Mouse (Mus musculus) intestine, embryonic 15.5 days (tissue): ENCODE data around the gene Cfap58. TPM values are rescaled to one million over a fixed set of nuclear protein-coding genes. Genes with fewer than 3 reads are reported as not detected.

ENCODE experiments used
- ATAC-seq: fragments of 200-750 bp; cut with Nextera tagmentation; 2 replicates; pipeline ENCODE4 v1.8.0; 2017; ENCODE audit warnings: moderate TSS enrichment, moderate library complexity
- H3K27ac ChIP-seq: fragments of 300-500 bp; sonication (generic); 2 replicates; pipeline ENCODE4 v1.5.1; 2015; ENCODE audit warnings: mild to moderate bottlenecking, inconsistent platforms
- H3K27me3 ChIP-seq: fragments of 300-500 bp; sonication (generic); replicated peaks from 2 replicates; pipeline ENCODE4 v1.6.1; 2015; ENCODE audit warnings: inconsistent platforms
- H3K36me3 ChIP-seq: fragments of 300-500 bp; sonication (generic); 2 replicates; pipeline ENCODE4 v1.6.1; 2015; ENCODE audit warnings: inconsistent platforms
- H3K4me1 ChIP-seq: fragments of 300-500 bp; sonication (generic); replicated peaks from 2 replicates; pipeline ENCODE4 v1.6.1; 2015; ENCODE audit warnings: inconsistent platforms
- H3K4me2 ChIP-seq: fragments of 300-500 bp; sonication (generic); replicated peaks from 2 replicates; pipeline ENCODE4 v1.6.1; 2015; ENCODE audit warnings: mild to moderate bottlenecking, inconsistent platforms
- H3K4me3 ChIP-seq: fragments of 300-500 bp; sonication (generic); replicated peaks from 2 replicates; pipeline ENCODE4 v1.5.1; 2015; ENCODE audit warnings: inconsistent platforms
- H3K9ac ChIP-seq: fragments of 300-500 bp; sonication (generic); 2 replicates; pipeline ENCODE4 v1.6.1; 2015; ENCODE audit warnings: inconsistent platforms
- H3K9me3 ChIP-seq: fragments of 300-500 bp; sonication (generic); 2 replicates; pipeline ENCODE4 v1.6.1; 2016; ENCODE audit warnings: inconsistent platforms
- WGBS: fragments of 180-500 bp; shearing (Covaris S2); methylation state at CpG from one replicate; pipeline ENCODE4 v1.1.7; 2015; 5-methylcytosine and 5-hydroxymethylcytosine counted together
- polyA plus RNA-seq: library from polyadenylated mRNA; unstranded; fragments of >200 nt; fragmentation: Nextera tagmentation; extraction: Ambion mirVana; gene quantifications from 2 replicates; pipeline ENCODE4 v1.2.1, GENCODE M21; 2015

The Cfap58 gene
- polyA plus RNA-seq, 1 experiment from 2014 or later, result not detected

DNA sequence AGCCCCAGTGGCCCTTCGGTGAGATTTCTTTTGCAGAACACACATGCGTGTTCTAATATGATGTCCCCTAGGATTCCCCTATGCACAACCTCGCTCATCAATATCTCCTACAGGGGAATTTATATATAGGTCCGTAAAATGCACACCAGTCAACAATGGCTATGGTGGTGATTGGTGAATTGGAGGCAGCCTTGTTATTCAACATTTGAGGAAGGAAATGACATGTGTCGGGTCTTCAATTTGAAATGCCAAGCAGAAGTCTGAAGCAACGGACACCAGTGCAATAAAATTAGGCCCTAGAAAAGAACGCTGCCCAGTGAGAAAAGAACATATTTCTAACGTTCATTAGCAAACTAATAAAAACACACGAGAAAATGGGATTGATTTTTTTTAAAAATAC, 537 bp upstream of the Cfap58 start:
- Histone ChIP-seq H3K27ac (no peak overlapping the region), H3K27me3 (peaks cover 6% of the 10 kb centered on the region; the same call in 1 of the 2 replicates), H3K4me1 (peaks cover 7% of the 10 kb centered on the region; the same call in 1 of the 2 replicates), H3K9me3 (no peaks in the 10 kb centered on the region), H3K9ac (no peak overlapping the region), H3K4me3 (no peak overlapping the region; the same call in 1 of the 2 replicates), H3K36me3 (no peaks in the 10 kb centered on the region), H3K4me2 (peak overlapping the region; percentile 79)
- ATAC-seq, result no peak
- 67% methylated on average over 9 of the region's 9 CpGs for WGBS

DNA sequence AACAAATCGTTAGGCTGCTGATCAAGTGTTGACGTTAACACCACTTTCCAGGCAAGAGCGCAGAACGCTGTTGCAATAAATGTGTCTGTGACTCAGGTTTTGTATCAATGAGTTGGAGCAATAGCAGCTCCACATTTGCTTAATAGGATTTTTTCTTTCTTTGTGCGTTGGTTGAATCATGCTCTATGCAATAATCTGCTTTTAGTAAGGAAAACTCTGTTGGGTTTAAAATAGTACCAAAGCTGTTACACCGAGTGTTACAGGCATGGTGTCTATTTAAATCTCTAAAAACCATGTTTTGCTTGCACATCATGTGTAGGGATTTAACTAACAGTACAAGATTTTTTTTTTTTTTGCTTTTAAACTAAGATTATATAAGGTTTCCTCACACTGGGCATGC, 1.9 kb downstream of the Cfap58 start:
- H3K4me3 ChIP-seq, result no peak overlapping the region
- H3K4me2 ChIP-seq, result no peak overlapping the region
- H3K36me3 ChIP-seq, result no peaks in the 10 kb centered on the region
- no peak overlapping the region for H3K9ac ChIP-seq
- no peak for ATAC-seq
- no peaks in the 10 kb centered on the region for H3K9me3 ChIP-seq
- no peak overlapping the region for H3K27ac ChIP-seq
- H3K27me3 ChIP-seq, result peaks cover 6% of the 10 kb centered on the region; the same call in 1 of the 2 replicates
- H3K4me1 ChIP-seq, result 0 out of 2 replicates have a peak, but pooled peaks cover 6% of the 10 kb centered on the region
- 70% methylated on average over 6 of the region's 6 CpGs for WGBS

DNA sequence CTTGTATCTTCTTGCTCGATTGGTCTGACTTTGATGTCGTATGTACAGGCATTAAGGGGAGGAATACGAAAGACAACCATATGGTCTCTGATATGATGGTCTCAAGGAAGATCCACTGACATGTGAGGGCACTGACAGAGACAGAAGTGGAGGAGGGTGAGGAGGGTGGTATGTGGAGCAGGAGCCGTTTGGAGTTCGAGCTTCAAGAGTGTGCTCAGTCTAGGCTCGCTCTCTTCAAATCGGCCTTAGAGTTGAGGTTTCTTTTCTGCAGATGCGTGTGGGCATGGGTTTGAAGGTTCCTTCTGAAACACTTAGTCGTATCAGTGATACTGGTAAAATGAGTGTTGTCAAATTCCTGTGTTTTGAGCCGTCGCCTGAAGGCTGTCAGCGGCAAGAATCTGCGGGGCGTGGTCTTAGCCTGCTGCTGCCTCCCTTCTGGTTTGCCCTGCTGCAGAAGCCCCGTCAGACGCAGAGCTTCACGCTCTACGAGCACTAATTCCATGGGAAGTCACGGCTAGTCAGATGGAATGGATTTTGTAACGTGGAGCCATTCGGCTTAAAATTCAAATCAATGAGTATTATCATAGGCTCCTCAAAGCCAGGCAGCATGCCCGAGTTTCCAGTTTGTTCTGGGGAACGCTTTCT, 9.5 kb downstream of the Cfap58 start:
- WGBS, result 55% methylated on average over 23 of the region's 23 CpGs
- peak overlapping the region; percentile 29 for H3K4me2 ChIP-seq
- no peak for ATAC-seq
- H3K4me3 ChIP-seq, result no peak overlapping the region
- no peaks in the 10 kb centered on the region for H3K9me3 ChIP-seq
- H3K36me3 ChIP-seq, result no peaks in the 10 kb centered on the region
- H3K27me3 ChIP-seq, result no peaks in the 10 kb centered on the region
- no peak overlapping the region for H3K27ac ChIP-seq
- no peaks in the 10 kb centered on the region for H3K4me1 ChIP-seq
- H3K9ac ChIP-seq, result no peak overlapping the region

DNA sequence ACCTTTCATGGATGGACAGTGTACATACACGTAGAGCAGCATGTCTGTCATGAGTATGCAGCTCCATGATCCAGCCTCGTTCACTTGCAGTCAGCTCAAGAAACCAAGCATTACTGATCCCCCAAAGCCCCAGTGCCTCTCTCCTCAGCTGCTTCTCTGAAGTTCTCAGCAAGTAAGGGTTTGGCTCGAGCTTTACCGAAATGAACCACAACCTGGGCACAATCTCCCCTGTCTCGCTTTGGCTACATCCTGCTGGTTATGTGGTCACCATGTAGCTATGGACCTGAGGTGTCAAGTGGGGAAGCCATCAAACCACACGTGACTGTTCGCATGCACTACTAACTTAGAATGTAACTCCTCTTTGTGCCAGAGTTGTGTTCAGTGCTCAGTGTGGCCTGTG, 13.5 kb downstream of the Cfap58 start:
- no peak overlapping the region for H3K4me3 ChIP-seq
- H3K27ac ChIP-seq, result no peak overlapping the region
- H3K9me3 ChIP-seq, result no peaks in the 10 kb centered on the region
- no peaks in the 10 kb centered on the region for H3K36me3 ChIP-seq
- no peak overlapping the region for H3K9ac ChIP-seq
- H3K4me2 ChIP-seq, result no peak overlapping the region
- no peaks in the 10 kb centered on the region for H3K27me3 ChIP-seq
- ATAC-seq, result no peak
- 87% methylated on average over 7 of the region's 7 CpGs for WGBS
- no peaks in the 10 kb centered on the region for H3K4me1 ChIP-seq

DNA sequence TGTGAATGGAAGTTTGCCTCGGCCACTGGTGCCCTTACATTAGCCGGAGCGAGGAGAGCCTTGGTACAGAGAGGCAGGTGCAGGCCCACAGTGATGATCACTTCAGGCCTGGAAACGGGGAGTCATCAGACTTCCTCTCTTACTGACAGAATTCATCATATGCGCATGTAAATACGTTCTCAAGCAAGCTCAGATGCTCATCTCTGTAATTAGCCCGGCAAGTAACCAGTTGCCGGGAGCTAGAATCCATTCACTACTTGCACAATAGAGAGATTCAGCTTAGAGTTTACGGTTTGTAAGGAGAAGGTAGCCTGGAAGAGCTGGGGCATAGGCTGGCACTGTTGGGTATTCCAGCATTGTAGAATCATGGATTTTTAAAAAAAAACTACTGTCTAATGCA, 15.7 kb downstream of the Cfap58 start:
- Histone ChIP-seq H3K27ac (no peak overlapping the region), H3K4me1 (no peaks in the 10 kb centered on the region), H3K27me3 (no peaks in the 10 kb centered on the region), H3K9ac (no peak overlapping the region), H3K4me2 (no peak overlapping the region), H3K36me3 (no peaks in the 10 kb centered on the region), H3K9me3 (no peaks in the 10 kb centered on the region), H3K4me3 (no peak overlapping the region)
- WGBS, result 85% methylated on average over 9 of the region's 9 CpGs
- no peak for ATAC-seq

DNA sequence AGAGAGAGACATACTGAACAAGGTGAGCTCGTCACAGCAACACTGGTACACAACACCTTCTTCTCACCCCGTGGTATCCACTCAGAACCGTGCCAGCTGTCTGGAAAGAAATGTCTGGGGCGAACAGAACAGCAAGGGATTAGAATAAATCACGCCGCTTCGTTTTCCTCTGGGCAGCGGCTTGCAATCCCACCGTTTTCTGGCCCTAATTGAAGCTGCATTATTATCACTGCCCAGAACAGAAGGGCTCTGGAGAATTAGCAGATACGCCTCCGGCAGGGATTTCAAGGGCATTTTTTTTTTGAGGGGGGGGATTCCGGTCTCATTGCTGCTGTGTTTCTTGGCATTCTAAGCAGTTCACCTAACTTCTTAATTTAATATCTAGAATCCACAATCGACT, 20.7 kb downstream of the Cfap58 start:
- no peak for ATAC-seq
- Histone ChIP-seq H3K27ac (no peak overlapping the region), H3K27me3 (no peaks in the 10 kb centered on the region), H3K9ac (no peak overlapping the region), H3K4me2 (no peak overlapping the region), H3K4me3 (no peak overlapping the region), H3K36me3 (no peaks in the 10 kb centered on the region), H3K4me1 (no peaks in the 10 kb centered on the region), H3K9me3 (no peaks in the 10 kb centered on the region)
- 75% methylated on average over 13 of the region's 13 CpGs for WGBS

DNA sequence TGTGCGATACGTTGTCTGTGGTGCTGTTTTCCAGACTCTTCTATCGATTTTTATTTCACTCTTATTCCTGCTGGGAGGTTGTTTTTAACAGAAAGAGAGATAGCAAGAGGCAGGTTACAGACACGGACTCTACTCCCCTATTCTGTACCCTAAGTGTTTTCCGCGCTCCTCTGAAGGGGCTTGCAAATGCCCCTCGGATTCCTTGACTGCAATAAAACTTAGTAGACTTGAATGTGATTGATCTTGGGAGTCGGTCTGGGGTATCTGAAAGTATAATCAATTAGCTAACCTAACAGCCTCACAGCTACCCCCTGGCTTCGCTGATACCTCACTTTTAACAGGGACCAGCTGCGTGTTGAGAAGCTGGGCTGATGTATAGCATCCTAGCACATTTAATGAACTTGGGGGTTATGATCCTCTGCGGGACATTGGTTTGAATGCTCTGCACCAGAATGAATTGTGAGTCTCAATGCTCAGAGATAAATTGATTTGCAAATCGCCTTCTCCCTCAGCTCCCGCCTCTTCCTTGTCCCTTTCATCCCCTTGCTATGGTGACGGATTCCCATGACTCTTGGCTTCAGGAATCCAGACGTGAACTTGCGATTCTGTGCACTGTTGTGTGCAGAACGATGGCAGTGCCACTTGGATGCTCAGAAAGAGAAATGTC, 31.7 kb downstream of the Cfap58 start:
- ATAC-seq, result no peak
- 54% methylated on average over 17 of the region's 17 CpGs for WGBS
- Histone ChIP-seq H3K9ac (no peak overlapping the region), H3K9me3 (no peaks in the 10 kb centered on the region), H3K36me3 (no peaks in the 10 kb centered on the region), H3K4me2 (no peak overlapping the region), H3K4me3 (no peak overlapping the region), H3K27me3 (no peaks in the 10 kb centered on the region), H3K4me1 (no peaks in the 10 kb centered on the region), H3K27ac (no peak overlapping the region)

DNA sequence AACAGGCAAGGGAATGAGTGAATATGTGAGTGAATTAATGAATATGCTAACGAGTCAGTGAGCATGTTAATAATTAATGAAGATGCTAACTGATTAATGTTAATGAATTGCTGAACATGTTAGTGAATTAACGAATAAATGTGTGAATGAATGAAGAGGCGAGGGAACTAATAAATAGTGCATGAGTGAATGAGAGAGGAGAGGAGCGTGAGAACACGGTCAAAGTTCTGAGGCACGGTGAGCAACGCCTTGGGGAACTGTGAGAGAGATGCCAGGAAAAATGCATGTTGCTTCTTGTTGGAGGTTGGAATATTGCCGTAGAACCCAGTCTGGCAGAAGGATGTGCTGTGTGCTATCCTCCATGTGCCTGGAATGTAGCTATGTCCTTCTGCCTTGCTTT, 33.6 kb downstream of the Cfap58 start:
- no peaks in the 10 kb centered on the region for H3K27me3 ChIP-seq
- no peaks in the 10 kb centered on the region for H3K4me1 ChIP-seq
- H3K36me3 ChIP-seq, result no peaks in the 10 kb centered on the region
- no peak overlapping the region for H3K4me2 ChIP-seq
- no peaks in the 10 kb centered on the region for H3K9me3 ChIP-seq
- no peak overlapping the region for H3K4me3 ChIP-seq
- no peak for ATAC-seq
- H3K9ac ChIP-seq, result no peak overlapping the region
- no peak overlapping the region for H3K27ac ChIP-seq
- 95% methylated on average over 8 of the region's 8 CpGs for WGBS

DNA sequence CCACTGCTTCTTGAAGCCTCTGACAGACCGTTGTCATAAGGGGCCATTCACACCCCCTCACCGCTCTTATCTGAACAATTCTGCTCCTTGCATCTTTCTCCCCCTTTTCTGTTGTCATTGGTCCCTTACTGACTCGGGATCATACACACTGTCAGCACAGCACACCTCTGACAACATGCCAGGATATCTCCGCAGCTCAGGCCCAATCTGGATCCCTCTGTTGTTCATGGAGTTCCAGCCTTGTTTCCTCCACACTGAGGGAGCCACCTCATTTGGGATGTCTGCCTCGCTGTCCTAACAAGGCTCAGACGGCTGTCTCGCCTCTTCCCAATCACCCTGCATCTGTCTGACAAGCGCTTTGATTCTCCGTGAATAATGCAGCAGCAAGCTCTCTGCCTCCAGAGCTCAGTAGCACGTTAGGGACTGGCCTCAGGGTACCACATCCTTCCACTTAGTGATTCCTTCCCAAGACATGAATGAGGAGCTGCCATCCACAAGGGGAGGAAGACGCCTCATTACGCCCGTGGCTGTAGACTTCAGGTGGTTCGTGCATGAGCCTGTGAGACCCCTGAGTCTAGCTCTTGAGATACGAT, 40.7 kb downstream of the Cfap58 start:
- Histone ChIP-seq H3K9ac (no peak overlapping the region), H3K4me3 (no peak overlapping the region), H3K4me1 (no peaks in the 10 kb centered on the region), H3K36me3 (no peaks in the 10 kb centered on the region), H3K27ac (no peak overlapping the region), H3K27me3 (no peaks in the 10 kb centered on the region), H3K4me2 (no peak overlapping the region), H3K9me3 (no peaks in the 10 kb centered on the region)
- 71% methylated on average over 15 of the region's 15 CpGs for WGBS
- ATAC-seq, result no peak

GRCm38 (mm10) chr19:47979446-47979845, 42.0 kb downstream of the Cfap58 start:
- H3K4me1 ChIP-seq, result no peaks in the 10 kb centered on the region
- H3K27me3 ChIP-seq, result no peaks in the 10 kb centered on the region
- H3K9ac ChIP-seq, result no peak overlapping the region
- H3K27ac ChIP-seq, result no peak overlapping the region
- ATAC-seq, result no peak
- H3K36me3 ChIP-seq, result no peaks in the 10 kb centered on the region
- no peak overlapping the region for H3K4me2 ChIP-seq
- 75% methylated on average over 6 of the region's 6 CpGs for WGBS
- no peak overlapping the region for H3K4me3 ChIP-seq
- H3K9me3 ChIP-seq, result no peaks in the 10 kb centered on the region

- Histone ChIP-seq H3K4me2 (no peak overlapping the region), H3K27me3 (no peaks in the 10 kb centered on the region), H3K27ac (no peak overlapping the region), H3K9me3 (no peaks in the 10 kb centered on the region), H3K4me3 (no peak overlapping the region), H3K9ac (no peak overlapping the region), H3K36me3 (no peaks in the 10 kb centered on the region), H3K4me1 (no peaks in the 10 kb centered on the region)
- ATAC-seq, result no peak
- WGBS, result 74% methylated on average over 10 of the region's 10 CpGs
These were observed 42.8 kb downstream of the Cfap58 start for GRCm38 (mm10) chr19:47980241-47980640.

- 83% methylated on average over 15 of the region's 15 CpGs for WGBS
- Histone ChIP-seq H3K9ac (no peak overlapping the region), H3K27me3 (no peaks in the 10 kb centered on the region), H3K4me2 (no peak overlapping the region), H3K27ac (no peak overlapping the region), H3K4me3 (no peak overlapping the region), H3K36me3 (no peaks in the 10 kb centered on the region), H3K4me1 (no peaks in the 10 kb centered on the region), H3K9me3 (no peaks in the 10 kb centered on the region)
- no peak for ATAC-seq
These were observed 48.2 kb downstream of the Cfap58 start for GRCm38 (mm10) chr19:47985606-47986213.
